Mouse (Mus musculus) liver, adult 10 weeks (tissue): ENCODE measurements around the gene Papola. TPM values are rescaled to one million over a fixed set of nuclear protein-coding genes. Genes with fewer than 3 reads are reported as not detected.

Experiments used
- polyA plus RNA-seq: library from polyadenylated mRNA; stranded (reverse); fragments of 350-450 nt; fragmentation: Illumina TruSeq; extraction: RNeasy Lipid Tissue Mini Kit (QIAGEN cat#74804); gene quantifications from one replicate; pipeline ENCODE4 v1.2.3, GENCODE M21; 2014; ENCODE audit warnings: low read depth, low replicate concordance

Gene Papola
- polyA plus RNA-seq = 198 TPM

DNA sequence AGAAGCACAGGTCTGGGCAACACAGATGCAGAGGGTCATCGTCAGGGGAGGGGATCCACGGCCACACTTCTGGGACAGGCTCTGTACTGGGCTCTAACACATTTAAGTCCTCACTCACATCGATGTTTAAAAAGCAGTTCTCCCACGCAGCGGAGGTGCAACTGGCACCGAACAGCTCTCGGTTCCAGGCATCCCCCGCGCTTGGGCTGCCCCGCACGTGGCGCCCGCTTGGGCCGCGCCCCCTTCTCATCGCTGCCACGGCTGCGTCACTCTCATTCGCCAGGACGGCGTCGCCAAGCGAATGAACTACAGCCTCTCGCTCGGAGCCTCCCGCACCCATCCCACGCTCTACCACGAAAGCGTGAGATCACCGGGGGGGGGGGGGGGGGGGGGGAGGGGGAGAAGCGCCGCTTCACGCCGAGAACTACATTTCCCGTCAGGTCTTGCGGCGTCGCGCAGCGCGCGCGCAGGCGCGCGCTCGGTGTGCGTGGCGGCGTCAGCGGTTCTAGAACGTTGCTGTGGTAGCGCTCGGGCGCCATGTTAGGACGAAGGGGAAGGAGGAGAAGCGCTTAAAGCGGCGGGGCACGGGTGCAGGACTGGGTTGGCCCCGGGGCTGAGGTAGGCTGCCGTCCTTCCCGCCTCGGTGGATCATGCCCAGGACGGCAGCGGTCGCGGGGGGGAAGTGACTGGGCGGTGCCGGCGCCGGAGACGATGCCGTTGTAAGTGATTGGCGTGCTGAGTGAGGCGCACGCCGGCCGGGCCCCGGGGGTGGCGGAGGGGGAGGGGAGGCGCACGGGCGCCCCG, at the start of gene Papola:
Papola (plus strand) TSS at position 499 of the 804 bp plus-strand sequence.

Other genes with a start within 250 kb of the Papola start
- not detected for gene Bdkrb2, start 221.5 kb upstream of the Papola start, polyA plus RNA-seq
- gene Bdkrb1, start 181.6 kb upstream of the Papola start, polyA plus RNA-seq = not detected
- gene Gskip, start 99.9 kb upstream of the Papola start, polyA plus RNA-seq = 7.4 TPM
- 9.1 TPM for gene Atg2b, start 99.5 kb upstream of the Papola start, polyA plus RNA-seq
- not detected for gene Ak7, start 78.7 kb upstream of the Papola start, polyA plus RNA-seq
- 6.1 TPM for gene Vrk1, start 225.5 kb downstream of the Papola start, polyA plus RNA-seq